Mouse (Mus musculus) CD8-positive naive resting alpha-beta T cell, adult 2 months (primary cell): Measurements from ENCODE around the gene Wdr43.

Experiments
- DNase-seq, 2 experiments: peaks; one replicate each; pipeline ENCODE4 v3.0.0; 2022; ENCODE audit warnings: low read depth in 2 of 2, low spot score in 2 of 2

Gene Wdr43

GRCm38 (mm10) chr17:71697896-71698618 lies 82.4 kb downstream of the Wdr43 start:
- DNase-seq = no peak

DNA sequence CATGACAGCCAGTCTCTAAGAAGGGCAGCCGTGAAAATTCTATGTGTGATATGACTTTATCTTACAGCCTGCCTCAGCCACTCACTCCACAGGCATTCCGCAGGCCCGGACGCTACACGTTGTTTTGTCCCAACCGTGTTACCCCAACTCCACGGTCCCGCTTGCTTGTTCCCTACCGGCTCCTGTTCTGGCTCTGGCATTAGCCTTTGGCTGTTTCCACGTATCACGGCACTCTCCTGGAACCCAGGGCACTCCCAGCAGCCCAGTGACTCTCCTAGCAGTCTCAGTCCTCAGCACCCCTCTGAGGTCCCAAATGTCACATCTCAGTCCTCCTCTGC lies 82.9 kb downstream of the Wdr43 start:
- DNase-seq = no peak

GRCm38 (mm10) chr17:71705113-71705512 lies 89.4 kb downstream of the Wdr43 start:
- DNase-seq = no peak

DNA sequence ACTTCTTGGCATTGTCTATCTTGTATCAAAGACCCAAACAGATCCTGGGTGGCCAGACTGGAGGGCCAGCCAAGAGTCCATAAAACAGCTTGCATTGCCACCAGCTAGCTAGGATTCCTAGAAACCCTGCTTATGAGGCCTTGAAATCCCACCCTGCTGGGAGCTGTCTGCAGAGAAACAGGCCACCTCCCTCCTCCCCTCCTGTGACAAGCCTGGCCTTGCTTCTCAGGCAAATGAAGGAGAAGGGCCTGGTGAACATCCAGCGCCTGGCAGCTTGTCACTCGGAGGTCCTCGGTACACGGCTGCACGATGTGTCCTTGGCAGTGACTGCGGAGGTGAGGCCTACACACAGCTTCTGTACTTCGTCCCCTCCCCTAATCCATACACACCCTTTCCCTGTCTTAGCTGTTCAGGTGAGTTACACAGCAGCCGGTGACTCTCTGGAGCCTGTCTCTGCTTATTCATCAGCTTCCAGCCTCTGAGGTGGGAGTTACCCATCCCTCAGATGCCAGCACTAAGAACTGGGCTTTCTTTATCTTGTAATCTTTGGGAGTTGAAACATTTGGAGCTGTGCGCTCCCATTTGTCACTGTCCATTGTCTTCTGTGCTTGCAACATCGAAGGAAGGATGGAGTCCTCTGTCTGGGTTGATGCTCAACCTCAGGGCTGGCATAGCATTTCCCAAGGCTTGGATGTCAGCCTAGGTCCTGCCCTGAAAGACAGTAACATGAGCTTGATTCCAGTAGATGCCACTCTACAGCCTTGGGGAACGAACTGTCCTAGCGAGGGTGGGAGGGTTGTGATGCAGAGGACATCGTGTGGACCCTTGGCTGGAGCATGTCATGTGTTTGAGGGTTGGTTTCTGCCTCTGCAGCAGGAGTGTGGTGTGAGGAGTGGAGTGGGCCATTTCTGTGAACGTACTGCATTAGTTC lies 90.1 kb downstream of the Wdr43 start:
- no peak for DNase-seq

DNA sequence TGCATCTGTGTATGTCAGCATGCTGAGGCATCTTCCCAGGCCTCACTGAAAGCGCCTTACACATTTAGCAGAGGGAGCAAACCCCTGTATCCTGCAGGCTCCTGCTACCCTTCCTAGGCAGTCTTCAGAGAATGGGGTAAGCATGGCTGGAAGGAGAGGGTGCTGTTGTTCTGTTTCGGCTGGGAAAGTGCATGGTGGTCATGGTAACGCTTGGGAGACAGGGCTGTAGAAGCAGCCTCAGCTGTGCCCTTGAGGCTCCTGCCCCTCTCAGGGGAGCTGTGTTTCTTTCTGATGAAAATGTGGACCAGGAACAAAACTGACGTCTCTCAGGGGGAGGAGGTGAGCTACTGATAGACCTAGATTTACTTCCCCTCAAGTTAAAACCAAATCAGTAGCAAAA lies 92.0 kb downstream of the Wdr43 start:
- DNase-seq = no peak
